Mouse (Mus musculus): ENCODE measurements around the gene Pdia5.

Pdia5 gene

DNA sequence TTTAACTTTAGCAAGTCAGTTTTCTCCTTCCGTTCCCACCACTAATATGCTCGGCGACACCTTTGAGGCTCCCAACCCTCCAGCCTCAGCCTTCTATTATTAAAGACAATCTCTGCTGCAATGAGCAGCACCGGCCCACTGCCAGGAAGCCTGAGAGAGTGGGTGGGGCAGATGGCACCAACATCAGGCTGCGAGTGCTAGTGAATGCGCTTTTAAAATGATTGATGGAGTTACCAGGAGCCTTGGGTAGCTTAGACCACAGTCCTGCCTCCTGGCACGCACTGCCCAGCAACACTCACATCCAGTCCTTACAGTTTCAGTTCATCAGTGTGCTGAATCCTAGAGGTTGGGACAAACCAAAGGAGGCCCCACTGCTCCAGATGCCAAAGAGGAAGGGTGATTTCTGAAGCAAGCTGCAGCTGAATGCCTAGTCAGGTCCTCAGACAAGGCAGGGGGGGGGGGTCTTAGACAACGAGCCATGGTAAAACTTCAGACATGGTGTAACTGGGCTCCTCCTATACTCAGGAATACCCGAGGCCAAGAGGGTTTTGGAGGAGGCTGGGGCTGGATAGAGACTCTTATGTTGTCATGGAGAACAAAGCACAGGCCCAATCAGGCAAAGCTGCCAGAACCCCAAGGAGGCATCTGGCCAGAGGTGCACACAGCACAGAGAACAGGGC, 49.2 kb downstream of the Pdia5 start:
- no peak for DNase-seq (ENCODE audit: low spot score in 2 of 2)

GRCm38 (mm10) chr16:35439046-35439445, 51.6 kb downstream of the Pdia5 start:
- peak; percentile 33 to 47 for DNase-seq (ENCODE audit: low spot score in 2 of 2)

GRCm38 (mm10) chr16:35431608-35432007, 59.1 kb downstream of the Pdia5 start:
- DNase-seq (ENCODE audit: low spot score in 2 of 2): no peak

DNA sequence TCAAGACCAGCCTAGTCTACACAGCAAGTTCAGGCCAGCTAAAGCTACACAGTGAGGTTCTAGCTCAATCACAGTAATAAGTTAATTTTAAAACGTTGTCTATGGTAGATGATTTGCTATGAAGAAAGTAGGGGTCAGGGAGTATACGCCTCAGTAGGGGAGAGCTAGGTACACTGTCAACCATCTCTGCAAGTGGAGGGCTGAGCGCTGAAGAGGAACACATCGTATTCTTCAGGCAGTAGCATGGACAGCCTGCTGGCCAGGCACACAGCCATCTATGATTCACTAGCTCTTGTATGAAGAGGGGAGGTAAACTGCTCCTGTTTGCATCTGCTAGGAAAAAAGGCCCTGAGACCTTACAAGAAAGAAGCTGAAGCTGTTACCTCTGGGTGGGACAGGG, 65.7 kb downstream of the Pdia5 start:
- no peak for DNase-seq (ENCODE audit: low spot score in 2 of 2)

DNA sequence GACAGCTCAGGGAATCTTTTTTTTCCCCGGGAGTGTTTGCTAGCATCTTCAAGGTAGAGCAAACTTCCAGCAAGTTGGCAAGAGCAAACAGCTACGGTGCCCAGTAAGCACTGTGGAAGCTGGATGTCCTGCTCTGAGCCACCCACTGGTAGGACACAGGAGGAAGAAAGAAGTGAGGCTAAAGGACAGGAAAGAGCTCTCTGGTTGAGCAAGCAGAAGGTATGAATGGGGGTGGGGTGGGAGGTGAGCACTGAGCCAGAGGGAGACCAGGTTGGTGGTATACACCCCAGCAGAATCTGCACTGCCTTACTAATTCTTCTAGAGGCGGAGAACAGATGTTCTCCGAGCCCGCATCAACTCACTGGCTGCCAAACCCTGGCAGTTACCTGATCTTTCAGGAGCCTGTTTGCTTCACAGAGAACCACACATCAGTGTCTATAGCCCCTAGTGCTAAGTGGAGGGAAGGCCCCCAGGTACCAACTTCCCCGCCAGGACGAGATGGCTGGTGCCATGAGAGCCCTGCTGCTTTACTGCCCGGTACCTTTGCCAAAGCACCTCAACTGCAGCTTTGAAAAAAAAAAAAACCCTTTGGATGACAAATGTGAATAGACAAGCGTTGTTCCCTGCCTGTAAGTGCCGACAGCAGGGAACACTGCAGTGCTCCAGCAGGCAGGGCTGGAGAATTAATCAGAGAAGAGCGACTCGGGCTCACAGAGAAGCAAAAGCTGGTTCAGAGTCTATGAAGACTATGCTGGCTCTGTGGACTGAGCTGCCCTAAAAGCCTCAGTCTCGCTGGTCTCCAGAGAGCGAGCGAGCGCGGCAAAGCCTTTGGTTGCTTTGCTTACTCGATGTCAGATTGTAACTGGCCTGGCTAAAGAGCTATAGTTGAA, 67.2 kb downstream of the Pdia5 start:
- DNase-seq (ENCODE audit: low spot score in 2 of 2): no peak

DNA sequence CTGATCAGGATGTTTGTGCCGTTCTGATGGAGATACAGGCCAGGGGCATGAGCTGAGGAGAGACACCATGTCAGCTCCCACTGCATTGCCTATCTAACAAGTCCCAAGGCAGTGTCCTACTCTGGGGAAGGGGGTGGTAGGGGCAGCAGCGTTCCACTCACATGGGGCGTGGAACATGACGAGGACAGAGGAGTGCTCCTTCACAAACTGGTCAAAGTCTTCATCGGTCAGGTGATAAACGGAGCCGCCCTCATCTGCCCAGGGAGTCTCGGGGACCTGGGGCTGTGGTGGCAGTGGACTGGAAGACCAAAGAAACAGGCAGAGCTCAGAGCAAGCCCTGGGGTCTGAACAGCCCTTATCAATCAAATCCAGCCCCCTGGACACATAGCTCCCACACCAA, 68.0 kb downstream of the Pdia5 start:
- no peak for DNase-seq (ENCODE audit: low spot score in 2 of 2)

DNA sequence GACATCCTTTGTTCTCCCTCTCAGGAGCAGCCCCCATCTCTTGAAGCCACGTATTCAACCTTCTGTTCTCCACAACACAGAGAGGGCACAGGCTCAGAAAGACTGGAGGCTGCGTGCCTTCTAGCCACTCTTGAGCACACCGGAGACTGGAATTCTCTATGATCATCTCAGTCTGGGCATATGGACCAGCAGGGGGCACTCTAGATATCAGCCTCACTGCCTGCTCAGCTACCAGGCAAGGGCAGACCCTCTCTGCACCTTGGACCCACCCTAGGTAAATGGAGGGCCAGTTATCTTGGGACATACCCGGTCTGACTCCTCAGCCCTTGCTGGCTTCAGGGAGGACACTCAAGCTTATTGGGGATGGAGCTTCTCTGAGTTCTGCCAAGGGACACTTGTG, 68.5 kb downstream of the Pdia5 start:
- DNase-seq (ENCODE audit: low spot score in 2 of 2): no peak

DNA sequence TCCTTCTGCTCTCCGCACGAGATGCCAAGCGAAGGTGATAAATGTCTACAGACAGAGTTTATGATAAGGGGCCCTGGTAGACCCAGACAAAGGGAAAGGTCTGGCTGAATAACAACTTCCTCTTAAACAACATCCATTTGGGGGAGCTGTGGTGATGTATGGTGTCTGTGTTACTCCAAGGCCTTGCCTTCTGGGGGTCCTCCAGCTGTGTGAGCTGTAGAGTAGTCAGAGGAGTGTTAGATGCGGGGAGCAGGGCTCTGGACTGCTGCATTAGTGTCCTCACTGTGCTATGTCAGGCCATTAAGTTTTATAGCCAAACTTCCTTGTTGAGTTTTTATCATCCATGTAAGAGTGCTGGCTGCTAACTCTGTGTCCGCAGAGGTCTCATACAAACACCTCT, 76.1 kb downstream of the Pdia5 start:
- DNase-seq (ENCODE audit: low spot score in 2 of 2): no peak

- no peak for DNase-seq (ENCODE audit: low spot score in 2 of 2)
Measured at GRCm38 (mm10) chr16:35406706-35407105, 84.0 kb downstream of the Pdia5 start.

GRCm38 (mm10) chr16:35406166-35406565, 84.5 kb downstream of the Pdia5 start:
- no peak for DNase-seq (ENCODE audit: low spot score in 2 of 2)

DNA sequence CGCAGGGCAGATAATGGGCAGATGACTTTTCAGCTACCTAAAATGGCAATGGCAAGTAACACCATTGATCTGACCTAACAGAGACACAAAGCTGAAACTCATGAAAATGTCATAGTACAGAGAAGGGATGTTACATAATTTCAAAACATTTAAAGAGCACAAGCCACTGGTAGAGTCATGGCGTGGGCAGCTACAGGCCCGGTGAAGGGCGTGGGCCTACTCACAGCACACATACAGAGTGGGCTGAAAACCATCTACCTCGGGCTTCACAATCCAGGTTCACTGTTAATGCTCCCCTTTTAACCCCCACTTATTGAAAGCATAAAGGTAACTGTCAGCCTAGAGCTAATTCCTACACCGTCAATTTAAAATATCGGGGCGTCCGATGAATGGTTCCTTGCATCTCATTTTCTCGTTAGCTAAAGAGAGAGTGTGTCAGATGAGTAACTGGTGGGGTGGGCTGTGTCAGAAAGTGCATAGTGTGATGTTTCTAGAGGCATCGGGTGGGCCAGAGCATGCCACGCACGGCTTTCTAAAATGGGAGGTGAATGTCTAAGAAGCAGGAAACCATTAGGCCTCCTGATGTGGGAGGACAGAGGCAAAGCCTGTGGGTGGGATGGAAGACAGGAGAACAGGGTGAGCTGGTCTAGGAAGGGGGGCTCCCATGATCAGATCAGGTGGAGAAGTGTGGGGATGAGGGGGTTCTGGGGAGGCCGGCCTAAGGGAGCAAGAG, 85.2 kb downstream of the Pdia5 start:
- DNase-seq (ENCODE audit: low spot score in 2 of 2): no peak

GRCm38 (mm10) chr16:35404864-35405263, 85.8 kb downstream of the Pdia5 start:
- DNase-seq (ENCODE audit: low spot score in 2 of 2): no peak

GRCm38 (mm10) chr16:35403891-35404290, 86.8 kb downstream of the Pdia5 start:
- no peak for DNase-seq (ENCODE audit: low spot score in 2 of 2)

- DNase-seq (ENCODE audit: low spot score in 2 of 2): no peak
Measured at GRCm38 (mm10) chr16:35403356-35403755, 87.3 kb downstream of the Pdia5 start.

DNA sequence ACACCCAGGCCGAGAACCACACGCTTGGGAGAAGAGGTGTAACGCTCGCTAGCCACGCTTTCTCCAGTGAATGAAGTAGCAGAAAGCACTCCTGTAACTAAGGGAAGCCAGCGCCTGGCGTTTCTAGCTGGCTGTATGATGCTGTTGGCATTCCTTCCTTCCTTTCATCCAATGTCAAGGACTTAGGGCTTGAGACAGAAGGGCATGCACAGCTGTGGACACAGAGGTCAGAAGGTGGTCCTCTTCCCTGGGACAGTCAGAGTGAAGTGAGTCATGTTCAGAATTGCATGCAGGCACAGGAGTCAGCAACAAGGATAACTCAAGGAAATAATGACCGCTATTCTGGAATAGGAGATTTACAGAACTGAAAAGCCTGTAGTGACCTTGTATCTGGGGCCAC, 97.9 kb downstream of the Pdia5 start:
- no peak for DNase-seq (ENCODE audit: low spot score in 2 of 2)

DNA sequence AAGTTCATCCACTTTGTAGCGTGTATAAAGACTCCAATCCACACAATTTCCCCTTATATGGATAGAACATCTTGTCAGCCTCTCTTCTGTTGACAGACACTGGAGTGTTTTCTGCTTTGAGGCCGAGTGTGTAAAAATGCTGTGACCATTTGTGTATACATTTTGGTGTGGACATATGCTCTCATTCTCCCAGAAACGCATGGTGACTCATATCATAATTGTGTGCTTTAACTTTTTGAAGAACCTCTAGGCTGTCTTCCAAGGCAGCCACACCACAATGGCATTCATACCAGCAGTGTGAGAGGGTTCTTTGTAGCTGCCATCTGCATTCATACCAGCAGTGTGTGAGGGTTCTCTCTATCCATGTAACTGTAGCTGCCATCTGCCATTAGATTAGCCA, 105.0 kb downstream of the Pdia5 start:
- DNase-seq (ENCODE audit: low spot score in 2 of 2): no peak

DNA sequence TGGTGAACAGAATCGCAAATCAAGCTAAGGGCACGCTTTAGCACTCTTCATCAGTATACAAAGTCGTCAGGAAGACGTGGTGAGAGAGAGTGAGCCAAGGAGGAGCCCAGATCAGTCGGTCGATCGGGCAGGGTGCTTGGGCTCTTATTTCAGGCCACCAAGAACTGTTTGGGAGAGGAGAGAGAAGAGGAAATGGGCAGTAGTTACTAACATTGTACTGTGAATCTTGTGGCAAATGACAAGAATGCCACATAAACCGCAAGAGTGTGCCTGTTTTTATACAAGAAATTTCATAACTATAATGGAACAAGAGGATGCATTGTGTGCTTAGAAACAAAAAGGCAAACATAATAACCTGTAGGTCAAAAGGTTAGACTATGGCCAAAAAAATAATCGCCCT, 110.6 kb downstream of the Pdia5 start:
- DNase-seq (ENCODE audit: low spot score in 2 of 2): no peak

GRCm38 (mm10) chr16:35379344-35379743, 111.3 kb downstream of the Pdia5 start:
- DNase-seq (ENCODE audit: low spot score in 2 of 2): no peak

GRCm38 (mm10) chr16:35364063-35364428, 126.6 kb downstream of the Pdia5 start:
- no peak for DNase-seq (ENCODE audit: low spot score in 2 of 2)

- DNase-seq (ENCODE audit: low spot score in 2 of 2): peak; percentile 91 to 92
Measured at GRCm38 (mm10) chr16:35363150-35364062, 127.3 kb downstream of the Pdia5 start, which contains the start of gene Sec22a. TSS of gene Sec22a (minus strand) at chr16:35363918.

- no peak for DNase-seq (ENCODE audit: low spot score in 2 of 2)
Measured at GRCm38 (mm10) chr16:35362221-35362620, 128.5 kb downstream of the Pdia5 start.

Measured in heart, adult 9 months (tissue).